8 mouse cellular contexts compared by ENCODE assay signal in the genomic region with DNA sequence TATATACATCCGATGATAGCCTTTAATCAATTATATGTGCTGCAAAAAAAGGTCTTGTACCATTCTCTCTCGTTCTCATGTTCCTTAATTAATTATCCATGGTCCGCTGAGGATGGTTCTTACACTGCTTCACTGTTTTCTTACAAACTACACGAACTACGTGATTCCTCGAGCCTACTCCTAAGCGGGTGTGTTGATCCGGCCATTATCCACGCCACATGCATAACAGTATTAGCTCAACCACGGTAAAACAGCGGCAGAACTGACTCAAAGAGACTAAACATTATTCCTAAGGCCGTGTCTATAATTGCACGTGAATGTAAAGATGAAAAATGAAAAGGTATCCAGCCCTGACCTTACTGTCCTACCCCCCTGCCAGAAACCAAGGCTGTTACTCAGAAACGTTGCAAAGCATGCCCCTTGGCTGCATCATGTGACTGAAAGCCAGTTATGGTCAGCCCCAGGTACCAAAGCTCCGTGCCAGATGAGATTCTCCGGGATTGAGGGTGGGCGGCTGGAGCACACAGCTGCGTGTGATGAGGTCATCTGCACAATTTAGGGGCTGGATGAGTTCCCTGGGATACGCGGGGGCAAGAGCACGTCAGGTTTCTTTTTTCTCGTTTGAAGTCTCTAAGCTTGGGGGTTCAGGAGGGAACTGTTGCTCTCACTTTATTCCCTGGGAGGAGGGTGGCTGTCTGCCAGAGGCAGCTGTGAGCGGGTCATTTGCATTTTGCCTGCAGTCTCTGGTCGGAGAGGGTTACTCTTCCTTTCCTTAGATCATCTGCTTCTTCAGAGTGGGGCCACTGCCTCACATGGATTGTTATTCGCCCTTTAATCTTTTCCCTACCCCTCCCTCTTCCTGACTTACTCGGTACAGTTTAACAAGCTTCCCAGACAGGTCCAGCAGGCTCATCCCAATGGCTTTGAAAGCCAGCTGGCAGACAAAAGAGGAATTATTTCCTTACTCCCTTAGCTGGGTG.
DNase-seq lines count a peak whose midpoint lies in the region; ATAC-seq and TF ChIP-seq lines count a peak whose summit lies in the region.

No protein-coding gene starts in this region.

- peaks cover 19% of the 10 kb centered on the region for H3K4me1 ChIP-seq in cerebellum, adult 2 months (ENCODE audit: control insufficient read depth, insufficient read depth, low read length)
- H3K4me1 ChIP-seq in ES-E14 (ENCODE audit: control insufficient read depth in 2 of 2, insufficient read depth in 2 of 2, low read length in 2 of 2, poor library complexity in 1 of 2) = peaks cover 0 to 3% of the 10 kb centered on the region in 2 experiments; a peak in 1 of 4 replicates
- peaks cover 33% of the 10 kb centered on the region for H3K4me1 ChIP-seq in forebrain, embryonic 14.5 days (ENCODE audit: control insufficient read depth, insufficient read depth, low read length)
- no peaks in the 10 kb centered on the region for H3K4me1 ChIP-seq in intestine, postnatal 0 days (replicated peaks; ENCODE audit: control insufficient read depth, insufficient read depth, low read length)
- no peaks in the 10 kb centered on the region for H3K4me1 ChIP-seq in liver, embryonic 12.5 days

- no peak for TF ChIP-seq CTCF in cerebellum, adult 2 months (IDR thresholded peaks at IDR 0.05; ENCODE audit: borderline replicate concordance, insufficient read depth, low read depth, low read length)
- TF ChIP-seq CTCF in intestine, postnatal 0 days (IDR thresholded peaks at IDR 0.05; ENCODE audit: low read depth) = no peak

- 22% methylated on average over 26 of the region's 26 CpGs for WGBS in cerebellum, adult 2 months
- 1% methylated on average over 26 of the region's 26 CpGs for WGBS in forebrain, embryonic 14.5 days
- WGBS in intestine, postnatal 0 days = 16% methylated on average over 26 of the region's 26 CpGs
- 24% methylated on average over 26 of the region's 26 CpGs for WGBS in liver, embryonic 12.5 days (ENCODE audit: insufficient replicate concordance)

- H3K36me3 ChIP-seq in ES-E14 (ENCODE audit: control insufficient read depth, insufficient read depth, low read length, poor library complexity, severe bottlenecking) = no peaks in the 10 kb centered on the region
- H3K36me3 ChIP-seq in forebrain, embryonic 14.5 days (ENCODE audit: control insufficient read depth, insufficient read depth, low read length) = no peaks in the 10 kb centered on the region
- no peaks in the 10 kb centered on the region for H3K36me3 ChIP-seq in intestine, postnatal 0 days (ENCODE audit: control insufficient read depth, insufficient read depth)
- H3K36me3 ChIP-seq in liver, embryonic 12.5 days = no peaks in the 10 kb centered on the region

- no peak overlapping the region for H3K27ac ChIP-seq in cerebellum, adult 2 months (ENCODE audit: insufficient read depth, low read length)
- no peak overlapping the region for H3K27ac ChIP-seq in ES-E14 (ENCODE audit: insufficient read depth, low read depth, low read length, poor library complexity, severe bottlenecking)
- peak overlapping the region; percentile 80 for H3K27ac ChIP-seq in forebrain, embryonic 14.5 days (ENCODE audit: low read depth, low read length)
- no peak overlapping the region for H3K27ac ChIP-seq in intestine, postnatal 0 days (ENCODE audit: low read depth, low read length)
- no peak overlapping the region for H3K27ac ChIP-seq in liver, embryonic 12.5 days

- peak; percentile 69 for ATAC-seq in forebrain, embryonic 14.5 days
- ATAC-seq in intestine, postnatal 0 days = peak; percentile 58; the same call in 1 of the 2 replicates
- ATAC-seq in liver, embryonic 12.5 days = no peak

- no peak overlapping the region for H3K9ac ChIP-seq in ES-E14 (ENCODE audit: insufficient read depth, low read depth, low read length, poor library complexity, severe bottlenecking)
- H3K9ac ChIP-seq in forebrain, embryonic 14.5 days (ENCODE audit: low read length) = 0 out of 2 replicates have a peak overlapping the region, but pooled peaks have one; percentile 2
- H3K9ac ChIP-seq in intestine, postnatal 0 days (ENCODE audit: low read depth, low read length) = 0 out of 2 replicates have a peak overlapping the region, but pooled peaks have one; percentile 31
- no peak overlapping the region for H3K9ac ChIP-seq in liver, embryonic 12.5 days

- H3K4me2 ChIP-seq in forebrain, embryonic 14.5 days (ENCODE audit: low read length) = peak overlapping the region; percentile 56
- peak overlapping the region; percentile 69 for H3K4me2 ChIP-seq in intestine, postnatal 0 days (replicated peaks; ENCODE audit: low read depth)
- peak overlapping the region; percentile 41 for H3K4me2 ChIP-seq in liver, embryonic 12.5 days

- H3K9me3 ChIP-seq in ES-E14 (ENCODE audit: control insufficient read depth, insufficient read depth, low read depth, low read length) = no peaks in the 10 kb centered on the region
- no peaks in the 10 kb centered on the region for H3K9me3 ChIP-seq in forebrain, embryonic 14.5 days (replicated peaks; ENCODE audit: control insufficient read depth, low read length)
- no peaks in the 10 kb centered on the region for H3K9me3 ChIP-seq in intestine, postnatal 0 days (ENCODE audit: control insufficient read depth)
- no peaks in the 10 kb centered on the region for H3K9me3 ChIP-seq in liver, embryonic 12.5 days (replicated peaks)

- in situ Hi-C loops in ES-E14 (cut with MboI; ENCODE audit: low sequenced_read_pairs in 2 of 2, unreplicated experiment in 2 of 2) = no loop called here

- H3K27me3 ChIP-seq in cerebellum, adult 2 months (ENCODE audit: control insufficient read depth, insufficient read depth, low read length) = no peaks in the 10 kb centered on the region
- H3K27me3 ChIP-seq in forebrain, embryonic 14.5 days (replicated peaks; ENCODE audit: control insufficient read depth, insufficient read depth, low read length) = no peaks in the 10 kb centered on the region
- H3K27me3 ChIP-seq in intestine, postnatal 0 days (replicated peaks; ENCODE audit: control insufficient read depth, insufficient read depth, low read length) = no peaks in the 10 kb centered on the region
- peaks cover 3% of the 10 kb centered on the region; the same call in 1 of the 2 replicates for H3K27me3 ChIP-seq in liver, embryonic 12.5 days (replicated peaks)

- no peak for TF ChIP-seq POLR2A in cerebellum, adult 2 months (IDR thresholded peaks at IDR 0.05; ENCODE audit: borderline replicate concordance, insufficient read depth, low read length)

- H3K4me3 ChIP-seq in cerebellum, adult 2 months (replicated peaks; ENCODE audit: insufficient read depth, low read depth, low read length) = peak overlapping the region; percentile 26
- 0 out of 4 replicates have a peak overlapping the region, but pooled peaks of 1 of the 2 experiments have one; percentile 6 for H3K4me3 ChIP-seq in ES-E14 (ENCODE audit: insufficient read depth in 1 of 2, low read depth in 1 of 2, low read length in 2 of 2, poor library complexity in 1 of 2, severe bottlenecking in 1 of 2)
- H3K4me3 ChIP-seq in forebrain, embryonic 14.5 days (ENCODE audit: low read depth, low read length) = peak overlapping the region; percentile 19
- peak overlapping the region; percentile 29 for H3K4me3 ChIP-seq in intestine, postnatal 0 days (ENCODE audit: low read depth, low read length)
- H3K4me3 ChIP-seq in liver, embryonic 12.5 days = no peak overlapping the region

- DNase-seq in cerebellum, adult 2 months = peak; percentile 7 to 23
- no peak for DNase-seq in cerebellum, adult 9-10 months
- no peak for DNase-seq in ES-E14 (ENCODE audit: low read depth, low spot score)
- peak; percentile 91 for DNase-seq in forebrain, embryonic 14.5 days (ENCODE audit: low spot score)
- peak; percentile 31 for DNase-seq in ovary, postnatal 14 days (ENCODE audit: low spot score)
- no peak for DNase-seq in layer of hippocampus, adult 9-10 months (ENCODE audit: low spot score)

TF ChIP-seq in ES-E14, 5 proteins besides CTCF, POLR2A, EP300 and RAD21:
- TF ChIP-seq CHD2 (IDR thresholded peaks at IDR 0.05; ENCODE audit: low read depth, low read length) = peak; percentile 69
- TF ChIP-seq ZC3H11A (IDR thresholded peaks at IDR 0.05; ENCODE audit: borderline replicate concordance, low read depth, low read length) = no peak
- TF ChIP-seq MAFK (IDR thresholded peaks at IDR 0.05; ENCODE audit: insufficient read depth, low read depth, low read length) = no peak
- no peak for TF ChIP-seq ZNF384 (IDR thresholded peaks at IDR 0.05; ENCODE audit: low read depth, low read length)
- TF ChIP-seq HCFC1 (IDR thresholded peaks at IDR 0.05; ENCODE audit: borderline replicate concordance, insufficient read depth, low read length) = no peak

Comparison
In these comparisons a context has a peak if more than half of its experiments do, and no peak if none do; other contexts are left out.
1. DNase-seq: peak in cerebellum, adult 2 months (2 of 2), forebrain, embryonic 14.5 days (single experiment) and ovary, postnatal 14 days (single experiment); none in cerebellum, adult 9-10 months (single experiment), ES-E14 (single experiment) and layer of hippocampus, adult 9-10 months (single experiment).
2. H3K9ac ChIP-seq: peak in forebrain, embryonic 14.5 days (single experiment) and intestine, postnatal 0 days (single experiment); none in ES-E14 (single experiment) and liver, embryonic 12.5 days (single experiment).
3. Peak in every context shown above with its lines, with median percentiles within 50 percentile points of each other: H3K4me2 ChIP-seq.